Mouse (Mus musculus): Measurements from ENCODE around the gene Tmem189.

GRCm38 (mm10) chr2:167630421-167630820 is 59.2 kb downstream of the Tmem189 start:
- TF ChIP-seq CTCF (IDR thresholded peaks at IDR 0.05; ENCODE audit: control insufficient read depth, insufficient read depth, low read length): no peak
- TF ChIP-seq POLR2A (IDR thresholded peaks at IDR 0.05; ENCODE audit: borderline replicate concordance, control insufficient read depth, low read depth, low read length): no peak

All from bone marrow, adult 2 months (tissue).